In genomic region chr11:68544554-68544953, GRCm38 (mm10) we compare ENCODE assay signal across 8 mouse cellular contexts. TPM values are rescaled to one million over a fixed set of nuclear protein-coding genes. Genes with fewer than 3 reads are reported as not detected.
DNase-seq lines count a peak whose midpoint lies in the region; ATAC-seq and TF ChIP-seq lines count a peak whose summit lies in the region.

No protein-coding gene starts in this region.

- no peak overlapping the region for H3K27ac ChIP-seq in midbrain, embryonic 11.5 days (ENCODE audit: low read depth, low read length)
- H3K27ac ChIP-seq in midbrain, embryonic 13.5 days: no peak overlapping the region
- H3K27ac ChIP-seq in kidney, embryonic 14.5 days (ENCODE audit: low read depth, low read length): no peak overlapping the region
- H3K27ac ChIP-seq in small intestine, adult 2 months (ENCODE audit: insufficient read depth, low read depth, low read length): no peak overlapping the region

- H3K36me3 ChIP-seq in midbrain, embryonic 11.5 days (ENCODE audit: control insufficient read depth, insufficient read depth, low read length): no peaks in the 10 kb centered on the region
- H3K36me3 ChIP-seq in midbrain, embryonic 13.5 days: no peaks in the 10 kb centered on the region
- H3K36me3 ChIP-seq in kidney, embryonic 14.5 days (ENCODE audit: control insufficient read depth, insufficient read depth, low read length): no peaks in the 10 kb centered on the region
- H3K36me3 ChIP-seq in small intestine, adult 2 months (ENCODE audit: control insufficient read depth, insufficient read depth, low read length): no peaks in the 10 kb centered on the region

- H3K4me3 ChIP-seq in midbrain, embryonic 11.5 days (ENCODE audit: low read depth, low read length): no peak overlapping the region
- H3K4me3 ChIP-seq in midbrain, embryonic 13.5 days (replicated peaks): no peak overlapping the region
- no peak overlapping the region for H3K4me3 ChIP-seq in kidney, embryonic 14.5 days (ENCODE audit: low read length)
- H3K4me3 ChIP-seq in small intestine, adult 2 months (ENCODE audit: low read depth, low read length): no peak overlapping the region

- no peak overlapping the region for H3K4me2 ChIP-seq in midbrain, embryonic 11.5 days
- no peak overlapping the region for H3K4me2 ChIP-seq in midbrain, embryonic 13.5 days (replicated peaks)
- H3K4me2 ChIP-seq in kidney, embryonic 14.5 days (replicated peaks; ENCODE audit: low read depth, low read length): no peak overlapping the region; the same call in 1 of the 2 replicates

- peak; percentile 62; the same call in 1 of the 2 replicates for TF ChIP-seq CTCF in small intestine, adult 2 months (IDR thresholded peaks at IDR 0.05; ENCODE audit: extremely low read depth, insufficient read length, insufficient replicate concordance, low read depth, low read length)

- no peaks in the 10 kb centered on the region for H3K27me3 ChIP-seq in midbrain, embryonic 11.5 days (ENCODE audit: control insufficient read depth, insufficient read depth, low read length)
- H3K27me3 ChIP-seq in midbrain, embryonic 13.5 days: no peaks in the 10 kb centered on the region
- H3K27me3 ChIP-seq in kidney, embryonic 14.5 days (ENCODE audit: control insufficient read depth, insufficient read depth, low read length): no peaks in the 10 kb centered on the region
- H3K27me3 ChIP-seq in small intestine, adult 2 months (ENCODE audit: control insufficient read depth, insufficient read depth, low read length): peaks cover 2% of the 10 kb centered on the region; the same call in 1 of the 2 replicates

- peak; percentile 26 to 51 for DNase-seq in adrenal gland, adult (ENCODE audit: inconsistent age in 2 of 2, low spot score in 1 of 2)
- DNase-seq in adrenal gland, adult 18-20 months (ENCODE audit: low spot score in 2 of 2): no peak
- DNase-seq in midbrain, embryonic 11.5 days (ENCODE audit: low spot score, missing footprints): peak; percentile 79
- no peak for DNase-seq in T-cell, adult 2 months (ENCODE audit: low spot score)

- no peak for TF ChIP-seq POLR2A in small intestine, adult 2 months (IDR thresholded peaks at IDR 0.05; ENCODE audit: low read depth, low read length)

- H3K9me3 ChIP-seq in midbrain, embryonic 11.5 days (ENCODE audit: control insufficient read depth, low read length): no peaks in the 10 kb centered on the region
- no peaks in the 10 kb centered on the region for H3K9me3 ChIP-seq in midbrain, embryonic 13.5 days
- no peaks in the 10 kb centered on the region for H3K9me3 ChIP-seq in kidney, embryonic 14.5 days (ENCODE audit: control insufficient read depth, low read length)

- H3K9ac ChIP-seq in midbrain, embryonic 11.5 days (ENCODE audit: low read length): no peak overlapping the region
- no peak overlapping the region for H3K9ac ChIP-seq in midbrain, embryonic 13.5 days (replicated peaks)
- H3K9ac ChIP-seq in kidney, embryonic 14.5 days (ENCODE audit: low read depth, low read length): no peak overlapping the region

- no peaks in the 10 kb centered on the region for H3K4me1 ChIP-seq in midbrain, embryonic 11.5 days (ENCODE audit: control insufficient read depth, insufficient read depth, low read length)
- peaks cover 7% of the 10 kb centered on the region; the same call in 1 of the 2 replicates for H3K4me1 ChIP-seq in midbrain, embryonic 13.5 days (replicated peaks)
- H3K4me1 ChIP-seq in kidney, embryonic 14.5 days (ENCODE audit: control insufficient read depth, insufficient read depth, low read length): 0 out of 2 replicates have a peak, but pooled peaks cover 7% of the 10 kb centered on the region
- H3K4me1 ChIP-seq in small intestine, adult 2 months (ENCODE audit: control insufficient read depth, insufficient read depth, insufficient read length, low read length): no peaks in the 10 kb centered on the region

- no peak for ATAC-seq in midbrain, embryonic 11.5 days (ENCODE audit: low FRiP score)
- no peak for ATAC-seq in midbrain, embryonic 13.5 days
- ATAC-seq in kidney, embryonic 14.5 days (ENCODE audit: low FRiP score, low TSS enrichment): 0 out of 2 replicates have a peak, but pooled peaks have one; percentile 60
- no peak for ATAC-seq in granulocyte monocyte progenitor cell, adult 5-6 weeks (replicated peaks; ENCODE audit: poor library complexity, severe bottlenecking)

- WGBS in midbrain, embryonic 11.5 days: 14% methylated on average over 8 of the region's 8 CpGs
- WGBS in midbrain, embryonic 13.5 days: 16% methylated on average over 8 of the region's 8 CpGs
- 10% methylated on average over 8 of the region's 8 CpGs for WGBS in kidney, embryonic 14.5 days
- WGBS in small intestine, adult 2 months: 11% methylated on average over 8 of the region's 8 CpGs

RNA-seq across cellular contexts. Expression of gene Mfsd6l, which starts 11.4 kb away (rescaled TPM):
- total RNA-seq in adrenal gland, adult 18-20 months (2021): not detected
- not detected in 2 replicates for polyA plus RNA-seq in midbrain, embryonic 11.5 days (2014; fragmentation: Nextera tagmentation; extraction: Ambion mirVana)
- polyA plus RNA-seq in midbrain, embryonic 13.5 days (2015; fragmentation: Nextera tagmentation; extraction: Ambion mirVana): not detected in 2 replicates
- 1.0 and 1.4 TPM in 2 replicates for polyA plus RNA-seq in kidney, embryonic 14.5 days (2014; fragmentation: Nextera tagmentation; extraction: Ambion mirVana)
- polyA plus RNA-seq in small intestine, adult 2 months (2012; rRNA removed): 6.9 and 20.4 TPM in 2 replicates
- total RNA-seq in granulocyte monocyte progenitor cell, adult 5-6 weeks (2014; fragmentation: Nextera tagmentation): 0.88 TPM in 1 of 2 replicates, not detected in the other
- 0.26 TPM in 1 of 2 replicates, not detected in the other for total RNA-seq in granulocyte monocyte progenitor cell, adult 5-6 weeks (2017)

RNA-seq across cellular contexts. Expression of gene Pik3r6, which starts 41.7 kb away (rescaled TPM):
- total RNA-seq in adrenal gland, adult 18-20 months (2021): 1 to 10 TPM; 2.8 to 3.2 TPM
- 0.98 and 1.3 TPM in 2 replicates for polyA plus RNA-seq in midbrain, embryonic 11.5 days (2014; fragmentation: Nextera tagmentation; extraction: Ambion mirVana)
- polyA plus RNA-seq in midbrain, embryonic 13.5 days (2015; fragmentation: Nextera tagmentation; extraction: Ambion mirVana): 1.5 and 2.0 TPM in 2 replicates
- 2.3 and 3.7 TPM in 2 replicates for polyA plus RNA-seq in kidney, embryonic 14.5 days (2014; fragmentation: Nextera tagmentation; extraction: Ambion mirVana)
- polyA plus RNA-seq in small intestine, adult 2 months (2012; rRNA removed): 1.6 and 2.1 TPM in 2 replicates
- 5.7 and 7.8 TPM in 2 replicates for total RNA-seq in granulocyte monocyte progenitor cell, adult 5-6 weeks (2014; fragmentation: Nextera tagmentation)
- 9.7 and 16.4 TPM in 2 replicates for total RNA-seq in granulocyte monocyte progenitor cell, adult 5-6 weeks (2017)

RNA-seq across cellular contexts. Expression of gene Ccdc42, which starts 42.3 kb away (rescaled TPM):
- under 1 TPM in 1 of 2 experiments, not detected in 1; 0.42 TPM for total RNA-seq in adrenal gland, adult 18-20 months (2021)
- polyA plus RNA-seq in midbrain, embryonic 11.5 days (2014; fragmentation: Nextera tagmentation; extraction: Ambion mirVana): 0.92 and 1.5 TPM in 2 replicates
- polyA plus RNA-seq in midbrain, embryonic 13.5 days (2015; fragmentation: Nextera tagmentation; extraction: Ambion mirVana): 0.15 and 0.36 TPM in 2 replicates
- polyA plus RNA-seq in kidney, embryonic 14.5 days (2014; fragmentation: Nextera tagmentation; extraction: Ambion mirVana): 2.5 and 3.0 TPM in 2 replicates
- 0.20 and 1.6 TPM in 2 replicates for polyA plus RNA-seq in small intestine, adult 2 months (2012; rRNA removed)
- not detected in 2 replicates for total RNA-seq in granulocyte monocyte progenitor cell, adult 5-6 weeks (2014; fragmentation: Nextera tagmentation)
- not detected in 2 replicates for total RNA-seq in granulocyte monocyte progenitor cell, adult 5-6 weeks (2017)

Comparison
In these comparisons a context has a peak if more than half of its experiments do, and no peak if none do; other contexts are left out.
1. DNase-seq: peak in adrenal gland, adult (2 of 2) and midbrain, embryonic 11.5 days (single experiment); none in adrenal gland, adult 18-20 months (0 of 2) and T-cell, adult 2 months (single experiment).